Mouse (Mus musculus): ENCODE measurements around the gene Txndc17. TPM values are rescaled to one million over a fixed set of nuclear protein-coding genes. Genes with fewer than 3 reads are reported as not detected.

Gene Txndc17
- polyA plus RNA-seq, 1 experiment from 2014 or later = 97.9 TPM

GRCm38 (mm10) chr11:72224865-72225264 is 17.5 kb downstream of the Txndc17 start:
- Histone ChIP-seq H3K9ac (no peak overlapping the region), H3K9me3 (replicated peaks) (no peaks in the 10 kb centered on the region), H3K4me1 (replicated peaks) (no peaks in the 10 kb centered on the region), H3K4me2 (no peak overlapping the region), H3K27ac (no peak overlapping the region), H3K36me3 (no peaks in the 10 kb centered on the region), H3K27me3 (no peaks in the 10 kb centered on the region), H3K4me3 (replicated peaks) (no peak overlapping the region)
- DNase-seq (peak; percentile 18), ATAC-seq (ENCODE audit: low read depth) (no peak)
- 10% methylated on average over 5 of the region's 5 CpGs for WGBS (ENCODE audit: insufficient replicate concordance)

DNA sequence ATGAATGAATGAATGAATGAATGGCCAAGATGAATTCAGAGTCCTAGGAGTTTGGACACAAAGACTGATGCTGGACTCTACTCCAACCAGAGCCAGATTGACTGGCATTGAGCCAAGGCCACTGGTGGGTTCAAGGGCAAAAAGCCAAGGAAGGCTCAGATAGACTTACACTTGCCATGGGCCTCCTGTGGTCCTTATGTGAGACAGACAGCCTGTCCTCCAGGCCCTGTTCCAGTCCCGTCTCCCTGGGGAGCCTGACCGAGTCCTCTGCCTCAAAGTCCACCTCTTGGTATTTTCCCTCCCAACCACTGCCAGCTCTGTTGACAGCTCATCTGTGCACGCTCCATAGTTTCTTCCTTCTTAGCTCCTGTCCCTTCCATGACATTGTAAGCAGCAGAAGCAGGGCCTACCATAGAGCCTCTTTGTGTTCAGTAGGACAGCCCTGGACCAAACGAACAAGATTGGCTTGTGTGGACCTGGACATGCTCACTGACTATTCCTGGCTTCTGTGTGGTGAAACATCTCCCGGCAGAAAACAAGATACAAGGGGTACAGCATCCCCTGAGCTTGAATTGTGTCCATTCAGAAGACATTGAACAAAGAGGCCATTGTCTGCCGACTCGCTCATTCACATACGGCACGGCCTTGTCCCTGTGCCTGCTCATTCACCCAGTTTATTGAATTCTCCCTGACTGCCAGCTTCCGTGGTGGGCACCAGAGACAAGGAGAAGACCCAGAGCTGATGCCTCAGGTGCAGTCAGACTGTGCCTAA is 18.9 kb downstream of the Txndc17 start:
- Histone ChIP-seq H3K9me3 (replicated peaks) (no peaks in the 10 kb centered on the region), H3K27me3 (no peaks in the 10 kb centered on the region), H3K4me3 (replicated peaks) (no peak overlapping the region), H3K4me2 (no peak overlapping the region), H3K36me3 (no peaks in the 10 kb centered on the region), H3K4me1 (replicated peaks) (no peaks in the 10 kb centered on the region), H3K27ac (no peak overlapping the region), H3K9ac (no peak overlapping the region)
- 70% methylated on average over 10 of the region's 10 CpGs for WGBS (ENCODE audit: insufficient replicate concordance)
- DNase-seq (no peak), ATAC-seq (ENCODE audit: low read depth) (no peak)

GRCm38 (mm10) chr11:72226901-72227300 is 19.6 kb downstream of the Txndc17 start:
- Histone ChIP-seq H3K36me3 (no peaks in the 10 kb centered on the region), H3K27me3 (0 out of 2 replicates have a peak, but pooled peaks cover 4% of the 10 kb centered on the region), H3K4me3 (replicated peaks) (no peak overlapping the region), H3K4me1 (replicated peaks) (no peaks in the 10 kb centered on the region), H3K9ac (no peak overlapping the region), H3K4me2 (no peak overlapping the region), H3K27ac (no peak overlapping the region), H3K9me3 (replicated peaks) (no peaks in the 10 kb centered on the region)
- DNase-seq (no peak), ATAC-seq (ENCODE audit: low read depth) (no peak)
- WGBS (ENCODE audit: insufficient replicate concordance) = 59% methylated on average over 6 of the region's 6 CpGs

DNA sequence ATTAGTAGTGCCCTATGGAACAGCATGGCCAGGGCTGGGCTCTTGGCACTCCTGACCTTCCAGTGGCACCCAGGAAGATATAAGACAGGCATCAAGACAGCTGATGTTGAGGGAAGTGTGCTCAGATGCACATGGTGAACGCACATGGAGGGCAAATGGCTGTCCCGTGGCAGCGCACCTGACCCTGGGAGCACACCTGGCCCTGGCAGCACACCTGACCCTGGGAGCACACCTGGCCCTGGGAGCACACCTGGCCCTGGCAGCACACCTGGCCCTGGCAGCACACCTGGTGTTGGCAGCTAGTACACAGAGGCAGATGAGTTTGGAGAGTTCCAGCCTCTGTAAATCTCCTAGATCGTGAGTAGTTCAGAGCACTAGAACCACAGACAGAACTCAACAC is 21.2 kb downstream of the Txndc17 start:
- Histone ChIP-seq H3K36me3 (no peaks in the 10 kb centered on the region), H3K4me1 (replicated peaks) (no peaks in the 10 kb centered on the region), H3K4me2 (no peak overlapping the region), H3K9ac (no peak overlapping the region), H3K4me3 (replicated peaks) (no peak overlapping the region), H3K27ac (no peak overlapping the region), H3K27me3 (0 out of 2 replicates have a peak, but pooled peaks cover 4% of the 10 kb centered on the region), H3K9me3 (replicated peaks) (no peaks in the 10 kb centered on the region)
- ATAC-seq (ENCODE audit: low read depth) (no peak), DNase-seq (no peak)
- 67% methylated on average over 4 of the region's 4 CpGs for WGBS (ENCODE audit: insufficient replicate concordance)

DNA sequence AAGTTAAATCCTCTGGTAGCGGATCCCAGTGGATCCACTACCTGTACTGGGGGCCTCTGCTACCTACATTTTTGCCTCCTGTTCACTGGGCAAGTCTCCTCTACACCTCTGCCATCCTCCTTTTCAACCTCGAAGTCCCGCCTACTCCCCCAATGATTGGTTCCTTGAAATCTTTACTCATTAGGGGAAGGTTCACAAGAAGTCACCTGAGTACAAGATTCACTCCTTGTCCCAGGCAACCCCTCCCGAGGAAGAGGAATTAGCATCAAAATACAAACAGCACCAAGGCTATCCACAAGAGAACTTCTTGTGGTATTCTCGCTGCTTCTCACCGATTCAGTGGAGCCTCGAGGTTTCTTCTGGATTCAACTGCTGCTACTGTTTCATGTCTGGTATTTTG is 24.7 kb downstream of the Txndc17 start:
- Histone ChIP-seq H3K27me3 (0 out of 2 replicates have a peak, but pooled peaks cover 4% of the 10 kb centered on the region), H3K36me3 (no peaks in the 10 kb centered on the region), H3K9me3 (replicated peaks) (no peaks in the 10 kb centered on the region), H3K4me1 (replicated peaks) (no peaks in the 10 kb centered on the region), H3K4me3 (replicated peaks) (no peak overlapping the region), H3K27ac (no peak overlapping the region), H3K9ac (no peak overlapping the region), H3K4me2 (no peak overlapping the region)
- WGBS (ENCODE audit: insufficient replicate concordance) = 66% methylated on average over 7 of the region's 7 CpGs
- DNase-seq (no peak), ATAC-seq (ENCODE audit: low read depth) (no peak)

GRCm38 (mm10) chr11:72232991-72233390 is 25.6 kb downstream of the Txndc17 start:
- Histone ChIP-seq H3K4me2 (no peak overlapping the region), H3K4me3 (replicated peaks) (no peak overlapping the region), H3K4me1 (replicated peaks) (no peaks in the 10 kb centered on the region), H3K27ac (no peak overlapping the region), H3K36me3 (no peaks in the 10 kb centered on the region), H3K9me3 (replicated peaks) (no peaks in the 10 kb centered on the region), H3K27me3 (0 out of 2 replicates have a peak, but pooled peaks cover 4% of the 10 kb centered on the region), H3K9ac (no peak overlapping the region)
- ATAC-seq (ENCODE audit: low read depth) (no peak), DNase-seq (no peak)
- WGBS (ENCODE audit: insufficient replicate concordance) = 42% methylated on average over 1 of the region's 1 CpGs

- no peak overlapping the region for H3K4me2 ChIP-seq
- H3K9me3 ChIP-seq (replicated peaks) = no peaks in the 10 kb centered on the region
- H3K36me3 ChIP-seq = no peaks in the 10 kb centered on the region
- H3K27ac ChIP-seq = no peak overlapping the region
- 56% methylated on average over 5 of the region's 5 CpGs for WGBS (ENCODE audit: insufficient replicate concordance)
- no peak for DNase-seq
- H3K4me1 ChIP-seq (replicated peaks) = no peaks in the 10 kb centered on the region
- ATAC-seq (ENCODE audit: low read depth) = no peak
- 0 out of 2 replicates have a peak, but pooled peaks cover 4% of the 10 kb centered on the region for H3K27me3 ChIP-seq
- H3K4me3 ChIP-seq (replicated peaks) = no peak overlapping the region
- H3K9ac ChIP-seq = no peak overlapping the region
Observed at GRCm38 (mm10) chr11:72234013-72234412, 26.7 kb downstream of the Txndc17 start.

DNA sequence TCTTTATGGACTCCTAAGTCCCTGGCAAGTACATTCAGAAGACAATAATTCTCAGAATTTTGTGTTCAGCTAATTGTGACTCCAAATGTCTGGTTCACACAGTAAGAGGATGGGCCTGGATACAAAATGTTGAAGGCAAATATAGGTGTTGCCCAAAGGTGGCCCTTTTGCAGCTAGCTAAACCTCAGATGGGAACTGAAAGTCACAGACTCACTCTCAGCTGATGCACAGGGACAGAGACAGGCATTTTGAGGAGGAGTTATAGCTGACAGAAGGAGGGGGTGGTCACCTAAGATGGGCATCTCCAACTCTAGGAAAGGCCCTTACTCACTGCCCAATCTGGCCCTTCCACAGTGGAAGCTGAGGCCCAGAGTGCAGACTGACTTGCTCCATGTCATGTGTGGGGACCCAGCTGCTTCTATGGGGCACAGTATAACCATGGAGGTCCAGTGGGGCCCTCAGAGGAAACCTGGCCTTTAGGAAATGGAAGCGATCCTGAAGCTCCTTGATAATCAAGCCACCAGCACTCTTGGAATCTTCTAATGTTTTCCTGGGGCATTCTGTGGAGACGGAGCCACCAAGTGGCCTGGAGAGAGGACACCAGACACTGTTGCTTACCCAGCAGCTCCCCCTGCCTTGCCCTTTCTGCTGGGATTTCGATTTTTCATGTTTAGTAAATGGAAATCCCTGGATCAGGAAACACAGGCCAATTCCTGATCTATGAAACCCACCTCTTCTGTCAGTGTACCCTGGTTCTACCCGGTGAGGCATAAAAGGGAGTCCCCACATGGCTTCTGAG is 32.9 kb downstream of the Txndc17 start:
- DNase-seq (no peak), ATAC-seq (ENCODE audit: low read depth) (no peak)
- Histone ChIP-seq H3K4me2 (no peak overlapping the region), H3K27me3 (no peaks in the 10 kb centered on the region), H3K36me3 (no peaks in the 10 kb centered on the region), H3K9me3 (replicated peaks) (no peaks in the 10 kb centered on the region), H3K27ac (no peak overlapping the region), H3K4me3 (replicated peaks) (no peak overlapping the region), H3K9ac (no peak overlapping the region), H3K4me1 (replicated peaks) (no peaks in the 10 kb centered on the region)
- 44% methylated on average over 4 of the region's 4 CpGs for WGBS (ENCODE audit: insufficient replicate concordance)

DNA sequence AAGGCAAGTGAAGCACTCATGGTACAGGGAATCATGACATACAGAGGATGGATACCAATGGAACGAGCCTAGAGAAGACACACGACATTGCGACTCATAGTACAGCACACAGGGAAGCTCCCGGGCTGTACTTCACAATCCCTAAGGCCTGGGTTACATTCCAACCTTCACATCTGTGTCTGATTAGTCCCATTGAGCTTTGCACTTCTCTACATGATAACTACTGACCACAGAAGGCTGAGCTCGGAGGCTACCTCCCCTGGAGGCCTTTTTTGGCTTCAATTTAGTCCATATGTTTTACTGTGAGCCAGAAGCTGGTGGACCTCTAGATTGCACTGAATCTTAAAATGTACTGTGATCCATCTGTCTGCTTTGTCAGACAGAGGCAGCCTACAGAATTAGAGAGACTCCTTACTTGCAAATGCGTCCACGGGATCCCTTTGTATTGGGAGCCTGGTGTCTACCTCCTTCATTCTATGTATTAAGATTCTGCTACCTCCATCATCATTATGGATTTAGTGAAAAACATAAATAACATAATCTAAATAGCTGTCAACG is 37.9 kb downstream of the Txndc17 start:
- no peak overlapping the region for H3K4me3 ChIP-seq (replicated peaks)
- H3K36me3 ChIP-seq = no peaks in the 10 kb centered on the region
- whole genome bisulfite sequencing (ENCODE audit: insufficient replicate concordance) = 63% methylated on average over 8 of the region's 8 CpGs
- 0 out of 2 replicates have a peak, but pooled peaks cover 4% of the 10 kb centered on the region for H3K27me3 ChIP-seq
- H3K9me3 ChIP-seq (replicated peaks) = no peaks in the 10 kb centered on the region
- no peak overlapping the region for H3K27ac ChIP-seq
- no peak overlapping the region for H3K9ac ChIP-seq
- no peaks in the 10 kb centered on the region for H3K4me1 ChIP-seq (replicated peaks)
- H3K4me2 ChIP-seq = no peak overlapping the region
- DNase-seq (no peak), ATAC-seq (ENCODE audit: low read depth) (no peak)

GRCm38 (mm10) chr11:72255629-72256028 is 48.3 kb downstream of the Txndc17 start:
- no peak overlapping the region for H3K4me3 ChIP-seq (replicated peaks)
- no peak overlapping the region for H3K4me2 ChIP-seq
- H3K36me3 ChIP-seq = no peaks in the 10 kb centered on the region
- no peak for ATAC-seq (ENCODE audit: low read depth)
- WGBS (ENCODE audit: insufficient replicate concordance) = 76% methylated on average over 4 of the region's 4 CpGs
- no peak for DNase-seq
- no peaks in the 10 kb centered on the region for H3K4me1 ChIP-seq (replicated peaks)
- H3K27me3 ChIP-seq = peaks cover under 1% of the 10 kb centered on the region; the same call in 1 of the 2 replicates
- no peak overlapping the region for H3K27ac ChIP-seq
- no peak overlapping the region for H3K9ac ChIP-seq
- no peaks in the 10 kb centered on the region for H3K9me3 ChIP-seq (replicated peaks)

DNA sequence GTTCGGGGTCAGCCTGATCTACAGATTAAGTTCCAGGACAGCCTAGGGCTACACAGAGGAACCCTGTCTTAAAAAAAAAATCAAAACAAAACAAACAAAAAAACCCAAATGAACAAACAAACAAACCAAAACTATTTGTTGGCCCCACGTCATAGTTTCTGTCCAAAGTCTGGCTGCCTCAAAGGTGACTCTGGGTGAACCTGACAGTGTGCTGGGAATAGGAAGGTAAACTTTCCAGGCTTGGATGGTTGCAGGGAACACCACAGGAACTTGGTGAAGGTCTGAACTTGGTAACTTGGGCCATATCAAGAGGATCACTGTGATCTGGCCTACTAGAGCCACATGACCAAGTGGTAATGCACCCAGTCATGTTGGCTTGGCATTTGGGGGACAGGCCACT is 49.1 kb downstream of the Txndc17 start:
- no peak overlapping the region for H3K27ac ChIP-seq
- ATAC-seq (ENCODE audit: low read depth) = no peak
- no peak overlapping the region for H3K4me3 ChIP-seq (replicated peaks)
- WGBS (ENCODE audit: insufficient replicate concordance) = 65% methylated on average over 2 of the region's 2 CpGs
- no peaks in the 10 kb centered on the region for H3K4me1 ChIP-seq (replicated peaks)
- H3K9ac ChIP-seq = no peak overlapping the region
- no peak overlapping the region for H3K4me2 ChIP-seq
- H3K27me3 ChIP-seq = no peaks in the 10 kb centered on the region
- DNase-seq = no peak
- no peaks in the 10 kb centered on the region for H3K9me3 ChIP-seq (replicated peaks)
- H3K36me3 ChIP-seq = no peaks in the 10 kb centered on the region
